Mouse (Mus musculus): ENCODE measurements around the gene Ptp4a2. TPM values are rescaled to one million over a fixed set of nuclear protein-coding genes. Genes with fewer than 3 reads are reported as not detected.

Ptp4a2 gene
- polyA plus RNA-seq, 1 experiment: 21.1 TPM

DNA sequence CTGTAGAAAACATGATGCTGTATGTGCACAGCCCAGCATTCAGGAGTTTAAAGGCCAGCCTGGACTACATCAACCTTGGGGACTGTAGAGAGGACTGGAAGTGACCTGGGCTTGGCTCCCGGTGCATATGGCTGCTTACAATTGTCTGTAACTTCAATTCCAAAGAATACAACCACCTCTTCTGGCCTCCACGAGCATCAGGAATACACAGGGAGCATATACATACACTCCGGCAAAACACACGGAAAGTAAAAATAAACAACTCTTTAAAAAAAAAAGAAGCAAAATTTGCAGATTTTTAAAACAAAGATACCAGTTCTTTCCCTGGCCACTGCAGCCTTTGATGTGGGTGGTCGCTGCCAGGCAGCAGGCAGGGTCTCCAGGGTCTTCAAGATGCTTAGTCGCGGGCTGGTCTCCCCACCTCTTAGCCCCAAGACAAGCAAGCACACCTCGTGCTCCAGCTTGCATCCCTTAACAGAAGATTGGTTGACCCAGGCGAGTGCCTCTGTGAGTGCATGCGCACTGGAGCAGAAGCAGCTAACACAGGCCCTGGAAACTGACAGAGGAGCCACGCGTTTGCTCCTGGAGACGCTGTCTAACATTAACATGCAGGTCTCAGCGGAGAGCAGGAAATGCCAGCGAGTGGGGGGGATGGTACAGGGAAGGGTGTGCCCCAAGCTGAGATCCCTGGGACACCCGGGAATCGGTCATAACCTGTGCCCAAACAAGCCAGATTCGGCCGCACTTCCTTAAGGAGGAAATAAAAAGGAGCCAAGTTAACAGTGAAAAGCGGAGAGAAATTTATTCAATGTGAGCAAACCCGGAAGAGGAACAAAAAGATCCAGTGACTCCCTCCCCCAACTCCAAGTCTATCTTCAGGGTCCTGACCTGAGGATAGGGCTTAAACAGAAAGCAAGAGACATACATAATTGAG is 66.1 kb downstream of the Ptp4a2 start:
- H3K4me3 ChIP-seq (ENCODE audit: low read depth, low read length): peak overlapping the region; percentile 58
- no peaks in the 10 kb centered on the region for H3K36me3 ChIP-seq (ENCODE audit: control insufficient read depth, insufficient read depth, low read length)
- H3K4me1 ChIP-seq (ENCODE audit: control insufficient read depth, insufficient read depth, insufficient read length, low read length): peaks cover 29% of the 10 kb centered on the region
- no peak for TF ChIP-seq CTCF (IDR thresholded peaks at IDR 0.05; ENCODE audit: extremely low read depth, insufficient read length, insufficient replicate concordance, low read depth, low read length)
- TF ChIP-seq POLR2A (IDR thresholded peaks at IDR 0.05; ENCODE audit: low read depth, low read length): peak; percentile 76
- H3K27ac ChIP-seq (ENCODE audit: insufficient read depth, low read depth, low read length): peak overlapping the region; percentile 99
- 15% methylated on average over 21 of the region's 21 CpGs for WGBS
- H3K27me3 ChIP-seq (ENCODE audit: control insufficient read depth, insufficient read depth, low read length): no peaks in the 10 kb centered on the region

DNA sequence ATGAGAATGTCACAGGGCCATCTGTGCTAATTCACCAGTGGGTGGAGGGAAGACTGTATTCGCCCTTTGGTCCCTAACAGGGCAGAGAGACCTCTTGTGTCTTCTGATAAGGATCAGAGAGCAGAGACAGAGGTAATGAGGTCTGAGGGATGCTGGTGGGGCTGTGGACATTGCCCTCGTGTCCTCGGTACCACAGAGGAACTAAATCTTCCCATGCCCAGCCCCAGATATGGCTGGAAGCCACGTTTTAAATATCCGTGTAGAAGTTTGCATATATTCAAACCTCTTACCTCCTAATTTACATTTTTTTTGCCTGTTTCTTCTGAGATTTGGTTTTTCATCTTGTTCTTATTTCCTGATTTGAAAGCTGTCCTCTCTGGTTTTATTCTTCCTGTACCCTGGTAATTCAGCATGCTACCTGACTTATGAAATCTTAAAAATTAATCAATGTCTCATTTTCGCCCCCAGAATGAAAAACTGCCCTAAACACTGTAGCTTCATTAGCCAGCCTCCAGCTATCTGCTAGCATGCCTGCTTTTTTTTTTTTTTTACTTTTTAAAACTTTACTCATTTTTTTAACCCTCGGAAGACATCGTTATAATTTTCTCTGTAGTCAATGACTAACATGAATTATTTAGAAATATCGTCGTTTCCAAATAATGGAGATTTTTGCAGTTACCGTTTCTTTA is 67.1 kb downstream of the Ptp4a2 start:
- no peak for TF ChIP-seq POLR2A (IDR thresholded peaks at IDR 0.05; ENCODE audit: low read depth, low read length)
- no peak for TF ChIP-seq CTCF (IDR thresholded peaks at IDR 0.05; ENCODE audit: extremely low read depth, insufficient read length, insufficient replicate concordance, low read depth, low read length)
- Histone ChIP-seq H3K4me1 (ENCODE audit: control insufficient read depth, insufficient read depth, insufficient read length, low read length) (peaks cover 35% of the 10 kb centered on the region), H3K36me3 (ENCODE audit: control insufficient read depth, insufficient read depth, low read length) (no peaks in the 10 kb centered on the region), H3K27ac (ENCODE audit: insufficient read depth, low read depth, low read length) (peak overlapping the region; percentile 99), H3K4me3 (ENCODE audit: low read depth, low read length) (no peak overlapping the region), H3K27me3 (ENCODE audit: control insufficient read depth, insufficient read depth, low read length) (no peaks in the 10 kb centered on the region)
- 54% methylated on average over 11 of the region's 11 CpGs for WGBS

DNA sequence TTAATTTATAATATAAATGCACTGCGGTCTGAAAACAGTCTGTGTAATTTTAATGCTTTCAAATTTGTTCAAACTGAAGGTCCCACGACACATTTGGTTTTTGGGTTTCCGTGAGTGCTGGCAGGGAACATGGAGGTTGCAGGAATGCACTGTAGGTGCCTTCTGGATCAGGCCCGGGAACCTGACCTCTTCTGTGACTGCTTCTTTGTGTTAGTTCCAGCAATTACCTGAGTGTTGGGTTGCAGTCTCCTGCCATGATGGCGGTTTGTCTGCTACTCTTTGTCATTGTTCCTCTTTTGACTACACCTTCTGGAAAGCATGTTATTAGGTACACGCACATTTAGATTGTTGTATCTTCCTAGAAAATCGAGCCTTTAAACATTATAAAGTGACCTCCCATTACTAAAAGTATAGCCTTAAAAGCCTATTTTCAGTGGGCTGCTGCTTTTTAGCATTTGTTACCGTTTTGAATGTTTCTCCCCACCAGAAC is 67.7 kb downstream of the Ptp4a2 start:
- TF ChIP-seq POLR2A (IDR thresholded peaks at IDR 0.05; ENCODE audit: low read depth, low read length) (no peak), CTCF (IDR thresholded peaks at IDR 0.05; ENCODE audit: extremely low read depth, insufficient read length, insufficient replicate concordance, low read depth, low read length) (no peak)
- WGBS: 86% methylated on average over 8 of the region's 8 CpGs
- Histone ChIP-seq H3K4me3 (ENCODE audit: low read depth, low read length) (no peak overlapping the region), H3K27me3 (ENCODE audit: control insufficient read depth, insufficient read depth, low read length) (no peaks in the 10 kb centered on the region), H3K4me1 (ENCODE audit: control insufficient read depth, insufficient read depth, insufficient read length, low read length) (peaks cover 38% of the 10 kb centered on the region), H3K36me3 (ENCODE audit: control insufficient read depth, insufficient read depth, low read length) (no peaks in the 10 kb centered on the region), H3K27ac (ENCODE audit: insufficient read depth, low read depth, low read length) (no peak overlapping the region)

DNA sequence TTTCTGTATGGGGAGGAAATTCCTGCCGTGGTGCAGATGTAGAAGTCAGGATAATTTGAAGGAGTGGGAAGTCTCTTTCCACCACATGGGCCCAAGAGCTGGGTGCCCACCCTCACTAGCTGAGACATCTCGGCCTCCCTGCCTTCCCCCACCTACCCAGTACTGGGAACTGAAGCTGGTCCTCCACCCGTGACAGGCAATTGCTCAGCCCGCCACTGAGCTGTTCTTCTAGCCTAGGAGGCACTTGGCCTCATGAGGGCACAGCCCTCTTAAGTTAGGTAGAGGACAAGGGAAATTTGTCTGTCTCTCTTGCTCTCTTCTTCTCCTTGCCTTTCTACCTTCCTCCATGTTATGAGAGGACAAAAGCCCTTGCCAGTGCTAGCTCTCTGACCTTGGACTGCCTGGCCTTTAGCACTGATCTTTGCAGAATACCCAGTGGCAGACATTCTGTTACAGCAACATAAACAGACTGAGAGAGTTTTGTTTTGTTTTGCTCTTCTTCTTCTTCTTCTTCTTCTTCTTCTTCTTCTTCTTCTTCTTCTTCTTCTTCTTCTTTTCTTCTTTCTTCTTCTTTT is 68.3 kb downstream of the Ptp4a2 start:
- H3K36me3 ChIP-seq (ENCODE audit: control insufficient read depth, insufficient read depth, low read length): no peaks in the 10 kb centered on the region
- no peaks in the 10 kb centered on the region for H3K27me3 ChIP-seq (ENCODE audit: control insufficient read depth, insufficient read depth, low read length)
- H3K27ac ChIP-seq (ENCODE audit: insufficient read depth, low read depth, low read length): peak overlapping the region; percentile 17
- TF ChIP-seq CTCF (IDR thresholded peaks at IDR 0.05; ENCODE audit: extremely low read depth, insufficient read length, insufficient replicate concordance, low read depth, low read length): no peak
- no peak for TF ChIP-seq POLR2A (IDR thresholded peaks at IDR 0.05; ENCODE audit: low read depth, low read length)
- no peak overlapping the region for H3K4me3 ChIP-seq (ENCODE audit: low read depth, low read length)
- peaks cover 42% of the 10 kb centered on the region for H3K4me1 ChIP-seq (ENCODE audit: control insufficient read depth, insufficient read depth, insufficient read length, low read length)
- 87% methylated on average over 4 of the region's 4 CpGs for WGBS

DNA sequence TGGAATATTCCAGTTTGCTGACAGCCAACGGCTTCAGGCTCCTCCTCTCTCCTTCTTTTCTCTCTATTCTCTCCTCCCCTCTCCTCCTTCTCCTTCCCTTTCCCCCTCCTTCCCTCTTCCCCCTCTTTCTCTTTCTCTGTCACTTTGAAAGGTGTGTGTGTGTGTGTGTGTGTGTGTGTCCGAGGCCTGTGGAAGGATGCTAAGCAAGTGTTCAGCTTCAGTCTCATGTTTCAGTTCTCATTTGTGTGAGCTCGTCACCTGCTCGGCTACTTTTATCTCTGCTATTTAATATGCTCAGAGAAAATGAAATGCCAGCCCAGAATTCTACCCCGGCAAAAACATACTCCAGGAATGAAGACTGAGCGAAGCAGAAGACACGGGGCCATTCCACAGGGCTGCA is 69.6 kb downstream of the Ptp4a2 start:
- WGBS: 68% methylated on average over 7 of the region's 7 CpGs
- Histone ChIP-seq H3K27me3 (ENCODE audit: control insufficient read depth, insufficient read depth, low read length) (no peaks in the 10 kb centered on the region), H3K4me3 (ENCODE audit: low read depth, low read length) (no peak overlapping the region), H3K27ac (ENCODE audit: insufficient read depth, low read depth, low read length) (peak overlapping the region; percentile 82), H3K36me3 (ENCODE audit: control insufficient read depth, insufficient read depth, low read length) (no peaks in the 10 kb centered on the region), H3K4me1 (ENCODE audit: control insufficient read depth, insufficient read depth, insufficient read length, low read length) (peaks cover 39% of the 10 kb centered on the region)
- no peak for TF ChIP-seq CTCF (IDR thresholded peaks at IDR 0.05; ENCODE audit: extremely low read depth, insufficient read length, insufficient replicate concordance, low read depth, low read length)
- no peak for TF ChIP-seq POLR2A (IDR thresholded peaks at IDR 0.05; ENCODE audit: low read depth, low read length)

DNA sequence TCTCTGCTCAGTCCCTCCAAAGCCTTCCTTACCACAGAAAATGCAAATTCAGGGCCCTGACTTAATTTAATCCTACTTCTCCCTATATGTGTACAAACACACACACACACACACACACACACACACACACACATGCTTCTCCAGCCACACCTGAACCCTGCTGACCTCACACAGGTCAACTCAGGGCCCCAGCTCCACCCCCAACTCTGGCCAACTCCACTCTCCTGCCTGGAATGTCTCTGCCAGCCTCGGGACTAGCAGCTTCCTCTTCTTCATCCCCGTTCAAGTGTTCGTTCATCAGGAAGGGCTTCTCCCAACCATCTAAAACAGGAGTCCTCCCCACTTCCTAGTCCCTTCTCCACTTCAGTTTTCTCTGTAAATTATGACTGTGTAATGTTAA is 70.6 kb downstream of the Ptp4a2 start:
- peaks cover 34% of the 10 kb centered on the region for H3K4me1 ChIP-seq (ENCODE audit: control insufficient read depth, insufficient read depth, insufficient read length, low read length)
- H3K27me3 ChIP-seq (ENCODE audit: control insufficient read depth, insufficient read depth, low read length): no peaks in the 10 kb centered on the region
- TF ChIP-seq CTCF (IDR thresholded peaks at IDR 0.05; ENCODE audit: extremely low read depth, insufficient read length, insufficient replicate concordance, low read depth, low read length) (no peak), POLR2A (IDR thresholded peaks at IDR 0.05; ENCODE audit: low read depth, low read length) (no peak)
- H3K4me3 ChIP-seq (ENCODE audit: low read depth, low read length): no peak overlapping the region
- peak overlapping the region; percentile 82 for H3K27ac ChIP-seq (ENCODE audit: insufficient read depth, low read depth, low read length)
- 29% methylated on average over 3 of the region's 3 CpGs for WGBS
- H3K36me3 ChIP-seq (ENCODE audit: control insufficient read depth, insufficient read depth, low read length): no peaks in the 10 kb centered on the region
